Mouse (Mus musculus): ENCODE data around the gene Osbpl10.

DNA sequence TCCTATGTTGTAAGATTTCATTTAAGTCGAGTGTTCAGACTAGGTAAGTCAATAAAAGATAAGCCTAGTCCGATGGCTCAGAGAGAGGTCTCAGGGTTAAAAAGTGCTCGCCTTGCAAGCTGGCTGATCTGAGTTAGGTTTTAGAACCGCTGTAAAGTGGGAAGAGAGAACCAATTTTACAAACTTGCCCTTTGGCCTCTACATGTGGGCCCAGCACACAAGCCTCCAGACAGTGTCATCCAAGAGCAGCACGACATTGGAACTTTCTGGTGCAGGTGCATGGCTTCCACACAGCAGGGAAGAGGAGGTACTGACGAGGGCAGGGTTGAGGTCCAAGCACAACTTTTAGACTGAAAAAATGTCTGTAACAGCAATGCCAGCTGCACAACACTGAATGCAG lies 296.4 kb downstream of the Osbpl10 start:
- TF ChIP-seq JUND (conservative IDR thresholded peaks at IDR 0.05; ENCODE audit: low read depth, low read length) = no peak
- no peak for TF ChIP-seq CHD2 (IDR thresholded peaks at IDR 0.05; ENCODE audit: low read length)
- TF ChIP-seq POLR2AphosphoS2 (IDR thresholded peaks at IDR 0.05; ENCODE audit: low read depth, low read length) = no peak
- TF ChIP-seq USF1 (IDR thresholded peaks at IDR 0.05; ENCODE audit: low read depth, low read length) = no peak
- no peak for TF ChIP-seq NELFE (IDR thresholded peaks at IDR 0.05; ENCODE audit: low read depth, low read length)
- no peak for TF ChIP-seq ZKSCAN1 (IDR thresholded peaks at IDR 0.05; ENCODE audit: borderline replicate concordance, low read depth, low read length)
- no peak for TF ChIP-seq CTCF (conservative IDR thresholded peaks at IDR 0.05 in 1 of 2, IDR thresholded peaks at IDR 0.05 in 1 of 2; ENCODE audit: low read depth in 2 of 2, low read length in 2 of 2)
- TF ChIP-seq EP300 (IDR thresholded peaks at IDR 0.05; ENCODE audit: low read length) = no peak

Data from CH12.LX (cell line).